Mouse (Mus musculus) liver, postnatal 0 days (tissue): ENCODE measurements at regions not wholly inside any gene's neighbourhood (a gene's known extent, or its start where the extent isn't known, plus 50 kb on each side); places are given as distances from the start of the nearest gene placed in this dataset.

Source experiments
- ATAC-seq: fragments of 200-750 bp; cut with Nextera tagmentation; 2 replicates; pipeline ENCODE4 v1.8.0; 2017; ENCODE audit warnings: mild to moderate bottlenecking, moderate library complexity
- DNase-seq: peaks from one replicate; pipeline ENCODE4 v3.0.0-alpha.2; 2016
- H3K27ac ChIP-seq: fragments of 300-500 bp; sonication (generic); 2 replicates; pipeline ENCODE4 v1.5.1; 2014; ENCODE audit warnings: antibody characterized with exemption, moderate library complexity, mild to moderate bottlenecking, low read depth
- H3K27me3 ChIP-seq: fragments of 300-500 bp; sonication (generic); 2 replicates; pipeline ENCODE4 v1.6.1; 2014; ENCODE audit warnings: low read length, control low read depth, mixed read lengths; ENCODE audit not compliant: insufficient read depth
- H3K36me3 ChIP-seq: fragments of 300-500 bp; sonication (generic); replicated peaks from 2 replicates; pipeline ENCODE4 v1.6.1; 2014; ENCODE audit warnings: mild to moderate bottlenecking, control low read depth, low read length, moderate library complexity, mixed read lengths; ENCODE audit not compliant: insufficient read depth
- H3K4me1 ChIP-seq: fragments of 300-500 bp; sonication (generic); 2 replicates; pipeline ENCODE4 v1.6.1; 2014; ENCODE audit warnings: antibody characterized with exemption, mild to moderate bottlenecking, control low read depth; ENCODE audit not compliant: insufficient read depth
- H3K4me2 ChIP-seq: fragments of 300-500 bp; sonication (generic); 2 replicates; pipeline ENCODE4 v1.6.1; 2014; ENCODE audit warnings: low read depth, mild to moderate bottlenecking, low read length, moderate library complexity, mixed read lengths
- H3K4me3 ChIP-seq: fragments of 300-500 bp; sonication (generic); 2 replicates; pipeline ENCODE4 v1.5.1; 2014; ENCODE audit warnings: low read depth, low read length
- H3K9ac ChIP-seq: fragments of 300-500 bp; sonication (generic); replicated peaks from 2 replicates; pipeline ENCODE4 v1.6.1; 2014; ENCODE audit warnings: mild to moderate bottlenecking, moderate library complexity
- H3K9me3 ChIP-seq: fragments of 300-500 bp; sonication (generic); 2 replicates; pipeline ENCODE4 v1.6.1; 2016; ENCODE audit warnings: mild to moderate bottlenecking, control low read depth, low read length, mixed read lengths
- CTCF ChIP-seq: sonication (generic); IDR thresholded peaks from 2 replicates; pipeline ENCODE4 v1.5.1; 2016; ENCODE audit warnings: antibody characterized with exemption, low read depth
- EP300 ChIP-seq: IDR thresholded peaks from 2 replicates; pipeline ENCODE4 v1.6.1; 2016; ENCODE audit warnings: antibody characterized with exemption, low read depth, mild to moderate bottlenecking
- WGBS: fragments of 180-500 bp; shearing (Covaris S2); extraction: QIAGEN DNeasy Blood & Tissue Kit; methylation state at CpG from one replicate; pipeline ENCODE4 v1.1.7; 2014; ENCODE audit not compliant: insufficient replicate concordance; 5-methylcytosine and 5-hydroxymethylcytosine counted together

DNA sequence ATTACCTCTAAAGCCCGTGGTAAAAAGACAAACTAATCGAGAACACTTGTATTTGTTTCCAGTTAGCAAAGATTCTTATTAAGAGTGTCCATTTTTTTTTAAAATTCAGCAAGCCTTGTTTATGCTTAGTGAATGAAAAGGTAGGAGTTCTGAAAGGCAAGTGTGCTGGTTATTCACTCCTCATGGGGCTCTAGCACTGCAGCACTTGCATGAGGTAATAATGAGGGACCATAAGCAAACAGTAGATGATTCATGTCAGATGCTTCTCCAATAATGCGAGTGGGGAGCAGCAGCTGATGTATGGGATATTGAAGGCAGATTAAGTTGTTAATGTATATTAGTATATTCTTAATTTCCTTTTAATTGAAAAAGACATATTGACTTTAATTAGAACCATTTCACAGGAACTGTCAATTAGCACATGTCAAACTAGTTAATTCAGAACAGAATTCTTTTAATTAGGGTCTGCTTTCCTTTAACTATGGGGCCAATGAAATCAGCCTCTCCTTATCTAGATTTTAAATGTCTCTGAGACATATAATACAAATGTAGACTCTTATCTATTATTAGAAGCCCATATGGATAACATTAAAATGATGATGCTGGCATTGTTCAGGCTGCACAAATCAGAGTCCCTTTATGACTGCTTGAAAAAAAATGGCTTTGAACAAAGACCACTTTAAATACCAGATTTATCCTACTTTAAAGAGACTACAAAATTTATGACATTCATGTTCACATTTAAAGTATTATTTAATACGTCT lies 125.1 kb upstream of the Nr2f1 start:
- no peaks in the 10 kb centered on the region for H3K36me3 ChIP-seq
- no peak overlapping the region for H3K27ac ChIP-seq
- H3K4me1 ChIP-seq, result no peaks in the 10 kb centered on the region
- ATAC-seq (no peak), DNase-seq (no peak)
- no peaks in the 10 kb centered on the region; the same call in 1 of the 2 replicates for H3K9me3 ChIP-seq
- no peak overlapping the region for H3K4me3 ChIP-seq
- 75% methylated on average over 4 of the region's 4 CpGs for WGBS
- TF ChIP-seq CTCF (no peak), EP300 (no peak)
- H3K9ac ChIP-seq, result no peak overlapping the region
- no peaks in the 10 kb centered on the region for H3K27me3 ChIP-seq
- no peak overlapping the region for H3K4me2 ChIP-seq

DNA sequence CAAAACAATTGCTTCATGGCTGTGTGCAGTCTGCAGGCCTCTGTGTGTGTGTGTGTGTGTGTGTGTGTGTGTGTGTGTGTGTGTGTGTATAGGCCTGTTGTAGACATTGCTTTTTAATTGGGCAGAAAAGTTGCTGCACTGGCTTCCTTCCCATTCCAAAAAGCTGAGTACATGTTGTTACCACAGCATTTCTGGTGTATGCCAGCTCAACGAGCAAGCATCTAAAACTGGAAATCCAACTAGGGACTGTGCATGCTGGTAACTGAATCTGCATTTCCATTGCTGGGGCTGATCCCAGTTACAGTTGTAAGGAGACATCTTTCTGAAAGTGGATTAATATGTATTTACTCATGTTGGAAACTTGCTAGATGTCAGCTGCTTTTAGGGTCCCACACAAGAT lies 123.6 kb upstream of the Nr2f1 start:
- no peak for DNase-seq
- TF ChIP-seq CTCF (no peak), EP300 (no peak)
- no peaks in the 10 kb centered on the region for H3K36me3 ChIP-seq
- H3K4me3 ChIP-seq, result no peak overlapping the region
- no peak overlapping the region for H3K4me2 ChIP-seq
- no peaks in the 10 kb centered on the region for H3K27me3 ChIP-seq
- no peak for ATAC-seq
- H3K9ac ChIP-seq, result no peak overlapping the region
- 63% methylated on average over 1 of the region's 1 CpGs for WGBS
- no peak overlapping the region for H3K27ac ChIP-seq
- no peaks in the 10 kb centered on the region; the same call in 1 of the 2 replicates for H3K9me3 ChIP-seq
- H3K4me1 ChIP-seq, result no peaks in the 10 kb centered on the region

DNA sequence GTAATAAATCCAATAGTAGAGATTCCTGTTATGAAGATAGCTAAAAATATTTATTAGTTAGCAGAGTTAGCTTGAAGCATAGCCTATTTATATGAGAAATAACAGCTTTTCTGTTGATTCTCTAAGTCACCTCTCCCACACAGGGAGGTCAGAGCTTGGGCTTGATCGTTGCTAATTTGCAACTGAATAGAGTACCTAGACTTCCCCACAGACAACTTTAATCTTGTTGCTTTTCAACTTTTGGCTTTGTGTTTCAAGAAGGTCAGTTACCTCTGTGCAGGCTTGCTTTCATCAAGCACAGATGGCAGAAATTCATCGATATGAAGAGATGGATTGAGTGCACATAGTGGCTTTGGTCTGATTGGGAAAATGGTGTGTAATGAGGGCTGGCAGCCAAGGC lies 118.9 kb upstream of the Nr2f1 start:
- H3K27ac ChIP-seq, result no peak overlapping the region
- H3K9ac ChIP-seq, result no peak overlapping the region
- H3K36me3 ChIP-seq, result no peaks in the 10 kb centered on the region
- 75% methylated on average over 2 of the region's 2 CpGs for WGBS
- no peak for ATAC-seq
- no peak for DNase-seq
- H3K4me3 ChIP-seq, result no peak overlapping the region
- no peak overlapping the region for H3K4me2 ChIP-seq
- H3K9me3 ChIP-seq, result no peaks in the 10 kb centered on the region; the same call in 1 of the 2 replicates
- no peaks in the 10 kb centered on the region for H3K27me3 ChIP-seq
- TF ChIP-seq CTCF, result no peak
- TF ChIP-seq EP300, result no peak
- H3K4me1 ChIP-seq, result no peaks in the 10 kb centered on the region

DNA sequence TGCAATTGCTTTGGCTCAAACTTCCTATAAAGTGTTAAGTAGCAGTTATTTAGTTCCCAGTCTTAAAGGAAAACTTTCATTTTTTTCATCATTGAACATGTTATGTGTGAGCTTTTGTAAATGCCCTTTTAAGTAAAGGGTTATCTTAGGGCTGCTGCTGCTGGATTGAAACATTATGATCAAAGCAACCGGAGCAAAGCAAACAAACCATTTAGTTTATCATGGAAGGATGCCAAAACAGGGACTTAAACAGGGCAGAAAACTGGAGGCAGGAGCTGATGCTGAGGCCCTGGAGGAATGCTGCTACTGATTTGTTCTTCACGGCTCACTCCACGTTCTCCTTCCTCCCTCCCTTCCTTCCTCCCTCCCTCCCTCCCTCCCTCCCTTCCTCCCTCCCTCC lies 111.3 kb upstream of the Nr2f1 start:
- Histone ChIP-seq H3K27ac (no peak overlapping the region), H3K4me1 (no peaks in the 10 kb centered on the region), H3K36me3 (no peaks in the 10 kb centered on the region), H3K9ac (no peak overlapping the region), H3K27me3 (no peaks in the 10 kb centered on the region), H3K9me3 (no peaks in the 10 kb centered on the region), H3K4me2 (no peak overlapping the region), H3K4me3 (no peak overlapping the region)
- ATAC-seq (no peak), DNase-seq (no peak)
- TF ChIP-seq EP300, result no peak
- TF ChIP-seq CTCF, result no peak
- WGBS, result 35% methylated on average over 3 of the region's 3 CpGs
